Mouse (Mus musculus): ENCODE measurements around the gene Mgat5b. TPM values are rescaled to one million over a fixed set of nuclear protein-coding genes. Genes with fewer than 3 reads are reported as not detected.

The Mgat5b gene
- total RNA-seq, 2 experiments from 2014 or later = 0.24 TPM; not detected in 1

DNA sequence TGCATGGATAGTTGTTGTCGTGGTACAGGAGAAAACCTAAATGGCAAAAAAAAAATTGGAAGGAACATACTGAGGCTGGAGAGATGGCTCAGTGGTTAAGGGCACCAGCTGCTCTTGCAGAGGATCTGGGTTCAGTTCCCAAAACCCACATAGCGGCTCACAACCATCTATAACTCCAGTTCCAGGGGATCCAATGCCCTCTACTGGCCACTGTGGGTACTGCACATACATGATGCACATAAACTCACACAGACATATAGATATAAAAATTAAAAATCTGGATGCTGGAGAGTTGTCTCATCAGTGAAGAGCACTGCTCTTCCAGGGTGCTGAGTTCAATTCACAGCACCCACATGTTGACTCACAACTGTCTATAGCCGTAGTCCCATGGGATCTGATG, 104.9 kb downstream of the Mgat5b start:
- DNase-seq = no peak
- intact Hi-C loops (cut with DNase I) = no loop called here

DNA sequence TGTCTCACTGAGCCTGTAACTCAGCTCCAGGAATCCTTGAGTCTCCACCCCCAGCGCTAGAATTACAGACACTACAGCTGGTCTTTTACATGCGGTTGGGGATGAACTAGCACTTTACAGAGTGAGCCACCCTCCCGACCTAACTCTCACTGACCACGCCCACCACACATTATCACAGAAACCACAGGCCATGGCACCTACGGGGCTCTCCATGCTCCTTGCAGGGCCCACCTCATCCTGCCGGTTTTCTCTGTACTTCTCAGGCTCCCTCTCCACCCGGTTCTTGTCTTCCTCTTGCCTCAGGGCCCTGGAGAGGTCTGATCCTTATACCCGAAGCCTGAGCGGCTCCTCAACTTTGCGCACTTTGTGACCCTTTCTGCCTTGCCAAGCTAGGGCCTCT, 109.0 kb downstream of the Mgat5b start:
- DNase-seq = no peak
- intact Hi-C loops (cut with DNase I) = no loop called here

DNA sequence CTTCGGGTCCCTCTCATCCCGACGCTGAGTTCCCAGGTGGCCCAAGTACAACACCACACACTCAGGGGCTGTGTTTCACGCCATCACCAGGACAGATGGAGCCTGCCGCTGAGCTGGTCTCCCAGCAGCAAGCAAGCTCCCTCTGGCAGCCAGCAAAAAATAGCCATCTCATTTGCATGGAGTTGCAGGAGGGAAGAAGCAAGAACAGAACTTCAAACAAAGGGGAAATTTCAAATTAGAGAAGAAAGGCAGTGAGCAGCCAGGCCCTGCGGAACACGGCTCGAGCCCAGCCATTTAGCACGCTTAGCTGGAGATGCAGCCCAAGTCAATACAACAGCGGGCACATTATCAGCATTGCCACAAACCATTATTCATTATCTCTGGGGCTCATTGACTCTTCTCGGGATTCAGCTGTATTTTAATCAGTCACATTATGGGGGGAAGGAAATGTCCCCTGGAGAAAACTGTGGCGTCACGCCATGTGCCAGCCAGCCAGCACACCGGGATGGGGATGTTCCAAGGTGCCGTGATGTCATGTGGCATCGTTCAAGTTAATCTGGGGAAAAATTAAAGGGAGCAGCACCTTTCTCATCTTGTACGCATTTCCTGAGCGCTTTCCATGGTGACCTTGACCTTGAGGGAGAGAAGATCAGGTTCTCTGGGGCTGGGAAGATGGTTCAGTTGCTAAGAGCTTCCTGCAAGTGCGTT, 110.4 kb downstream of the Mgat5b start:
- intact Hi-C loops (cut with DNase I) = no loop called here
- no peak for DNase-seq

DNA sequence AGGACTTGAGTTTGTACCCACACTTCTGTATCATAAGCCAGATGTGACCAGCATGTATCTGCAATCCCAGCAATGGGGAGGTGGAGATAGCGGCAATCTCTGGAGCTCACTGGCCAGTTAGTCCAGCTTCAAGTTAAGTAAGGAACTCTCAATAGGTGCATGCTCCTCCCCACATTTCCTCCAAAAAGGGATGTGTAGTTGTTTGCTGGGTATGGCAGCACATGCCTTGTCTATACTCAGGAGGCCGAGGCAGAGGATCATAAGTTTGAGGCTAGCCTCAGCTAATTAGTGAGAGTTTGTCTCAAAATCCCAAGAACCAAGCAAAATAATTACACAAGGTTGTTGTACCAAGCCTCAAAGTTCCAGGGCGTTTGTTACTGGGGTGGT, 110.9 kb downstream of the Mgat5b start:
- intact Hi-C loops (cut with DNase I) = no loop called here
- no peak for DNase-seq

DNA sequence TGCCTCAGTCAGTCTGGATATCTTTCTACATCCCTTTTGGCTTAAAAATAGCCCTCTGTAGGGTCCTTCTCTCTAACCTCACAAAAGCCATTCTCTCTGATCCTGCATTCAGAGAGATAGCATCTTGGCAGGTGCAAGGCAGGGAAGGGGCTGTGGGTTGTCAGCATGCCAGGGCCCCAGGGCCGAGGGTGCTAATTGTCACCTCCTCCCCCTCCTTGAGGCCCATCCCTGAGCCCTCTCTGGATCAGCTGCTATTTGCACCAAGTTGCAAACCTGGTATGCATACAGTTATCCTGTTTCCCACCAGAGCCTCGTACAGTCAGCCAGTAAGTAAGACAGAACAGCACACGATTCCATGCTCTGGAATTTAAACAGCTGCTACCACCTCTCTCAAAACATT, 111.4 kb downstream of the Mgat5b start:
- intact Hi-C loops (cut with DNase I) = no loop called here
- no peak for DNase-seq

DNA sequence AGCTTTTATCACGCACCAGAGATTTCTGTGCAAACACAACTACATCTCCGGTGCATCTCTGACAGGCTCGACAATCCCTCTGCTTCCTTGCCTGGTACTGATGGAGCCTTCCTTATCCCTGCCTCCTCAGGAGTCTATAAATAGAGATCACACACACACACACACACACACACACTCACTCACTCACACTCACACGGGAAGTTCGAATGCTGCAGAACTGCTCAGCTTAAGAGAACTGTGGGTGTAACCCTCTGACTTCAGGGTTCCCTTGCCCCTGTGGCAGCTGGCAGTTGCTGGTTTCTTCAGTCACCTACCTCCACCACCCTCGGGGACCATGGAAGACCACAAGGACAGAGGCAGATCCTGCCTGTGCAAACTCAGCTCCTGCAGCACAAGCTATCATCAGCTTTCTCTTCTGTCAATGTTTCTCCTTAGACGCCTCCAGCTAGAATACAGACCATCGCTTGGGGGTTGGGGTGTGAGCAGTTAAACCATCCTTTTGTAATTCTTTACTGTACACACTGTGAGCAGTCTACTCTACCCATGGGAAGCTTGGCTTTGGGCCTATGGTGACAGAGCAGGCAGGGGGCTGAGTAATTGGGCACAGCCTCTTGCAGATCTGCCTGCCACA, 111.9 kb downstream of the Mgat5b start:
- intact Hi-C loops (cut with DNase I) = no loop called here
- DNase-seq = no peak

DNA sequence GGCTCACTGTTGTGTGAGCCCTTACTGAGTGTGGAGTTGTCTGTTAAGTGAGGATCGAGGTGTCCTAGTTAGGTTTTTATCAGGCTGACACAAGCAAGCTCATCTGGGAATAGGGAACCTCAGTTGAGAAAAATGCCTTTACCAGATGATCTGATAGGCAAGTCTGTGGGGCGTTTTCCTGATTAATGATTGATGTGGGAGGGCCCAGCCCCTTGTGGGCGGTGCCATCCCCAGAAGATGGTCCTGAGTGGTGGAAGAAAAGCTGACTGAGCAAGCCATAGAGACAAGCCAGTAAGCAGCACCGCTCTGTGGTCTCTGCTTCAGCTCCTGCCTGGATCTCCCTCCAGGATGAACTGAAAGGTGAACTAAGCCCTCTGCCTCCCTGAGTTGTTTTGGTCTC, 112.6 kb downstream of the Mgat5b start:
- DNase-seq = no peak
- intact Hi-C loops (cut with DNase I) = no loop called here

DNA sequence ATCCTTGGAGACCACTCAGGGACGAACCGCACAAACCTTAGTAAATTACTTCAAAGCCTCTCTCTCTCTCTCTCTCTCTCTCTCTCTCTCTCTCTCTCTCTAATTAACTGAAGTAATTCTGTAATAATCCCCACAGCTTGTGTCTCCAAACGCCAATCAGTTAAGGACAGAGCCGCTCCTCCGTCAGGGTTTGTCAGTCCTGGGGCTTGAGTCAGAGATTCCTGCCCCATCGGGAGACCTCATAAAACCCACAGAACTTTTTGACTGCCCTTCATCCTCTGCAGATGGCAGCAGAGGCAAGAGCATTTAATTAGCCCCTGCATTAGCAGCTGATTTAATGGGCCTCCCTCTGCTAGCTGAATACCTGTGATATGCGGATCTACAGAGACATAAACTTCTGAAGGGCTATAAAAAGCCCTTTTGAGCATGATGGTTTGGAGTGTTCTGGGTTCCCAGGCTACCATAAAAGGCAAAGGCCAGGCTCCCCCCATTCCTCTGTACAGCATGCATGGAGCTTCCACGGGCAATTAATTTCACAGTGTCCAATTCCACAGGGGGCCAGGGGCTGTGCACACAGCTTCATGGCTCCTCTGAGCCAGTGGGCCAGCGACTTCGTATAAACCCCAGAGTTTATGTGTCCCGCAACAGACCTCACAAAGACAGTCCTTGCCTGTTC, 117.1 kb downstream of the Mgat5b start:
- intact Hi-C loops (cut with DNase I) = no loop called here
- no peak for DNase-seq

Other genes with a start within 250 kb of the Mgat5b start
- gene St6galnac1, start 143.4 kb upstream of the Mgat5b start, total RNA-seq (2021) = not detected
- 10 to 100 TPM; 18.1 to 21.1 TPM for gene Mxra7, start 90.8 kb upstream of the Mgat5b start, total RNA-seq (2021)
- 10 to 100 TPM; 40.0 to 41.1 TPM for gene Mettl23, start 75.6 kb upstream of the Mgat5b start, total RNA-seq (2021)
- 10 to 100 TPM; 29.5 to 34.9 TPM for gene Jmjd6, start 75.4 kb upstream of the Mgat5b start, total RNA-seq (2021)
- 10 to 100 TPM; 30.3 to 33.5 TPM for gene Mfsd11, start 66.4 kb upstream of the Mgat5b start, total RNA-seq (2021)
- gene Srsf2, start 65.8 kb upstream of the Mgat5b start, total RNA-seq (2021) = 100 to 1,000 TPM in 1 of 2 experiments, 10 to 100 TPM in 1; 94.5 to 116 TPM
- gene Sec14l1, start 196.3 kb downstream of the Mgat5b start, total RNA-seq (2021) = 10 to 100 TPM; 67.9 to 75.2 TPM

Measured in heart, postnatal 36 days (tissue).